Mouse (Mus musculus): ENCODE data around the gene Gm5134. TPM values are rescaled to one million over a fixed set of nuclear protein-coding genes. Genes with fewer than 3 reads are reported as not detected.

Gm5134 gene
- polyA plus RNA-seq, 1 experiment from 2014 or later, result 0.23 TPM

- H3K4me3 ChIP-seq (replicated peaks), result no peak overlapping the region
- WGBS (ENCODE audit: insufficient replicate concordance), result 61% methylated on average over 12 of the region's 12 CpGs
Observed at GRCm38 (mm10) chr10:76027127-76028015, 73.1 kb downstream of the Gm5134 start.

GRCm38 (mm10) chr10:76028016-76028366 lies 73.7 kb downstream of the Gm5134 start:
- Histone ChIP-seq H3K4me2 (no peak overlapping the region), H3K36me3 (replicated peaks) (no peaks in the 10 kb centered on the region), H3K27me3 (no peaks in the 10 kb centered on the region), H3K4me1 (replicated peaks) (peaks cover 21% of the 10 kb centered on the region), H3K27ac (replicated peaks) (no peak overlapping the region), H3K4me3 (replicated peaks) (no peak overlapping the region), H3K9ac (no peak overlapping the region), H3K9me3 (replicated peaks) (no peaks in the 10 kb centered on the region)
- 27% methylated on average over 4 of the region's 4 CpGs for WGBS (ENCODE audit: insufficient replicate concordance)
- ATAC-seq (ENCODE audit: insufficient read depth), result no peak

More at GRCm38 (mm10) chr10:76027127-76028015, 73.1 kb downstream of the Gm5134 start:
- no peak overlapping the region for H3K9ac ChIP-seq
- H3K4me1 ChIP-seq (replicated peaks), result peaks cover 19% of the 10 kb centered on the region
- H3K4me2 ChIP-seq, result no peak overlapping the region
- H3K27me3 ChIP-seq, result no peaks in the 10 kb centered on the region
- no peaks in the 10 kb centered on the region for H3K9me3 ChIP-seq (replicated peaks)
- H3K27ac ChIP-seq (replicated peaks), result no peak overlapping the region
- no peaks in the 10 kb centered on the region for H3K36me3 ChIP-seq (replicated peaks)
- no peak for ATAC-seq (ENCODE audit: insufficient read depth)

GRCm38 (mm10) chr10:76028396-76028795 lies 74.1 kb downstream of the Gm5134 start:
- Histone ChIP-seq H3K36me3 (replicated peaks) (no peaks in the 10 kb centered on the region), H3K4me1 (replicated peaks) (peaks cover 25% of the 10 kb centered on the region), H3K9me3 (replicated peaks) (no peaks in the 10 kb centered on the region), H3K9ac (no peak overlapping the region), H3K4me3 (replicated peaks) (no peak overlapping the region), H3K27ac (replicated peaks) (no peak overlapping the region), H3K27me3 (no peaks in the 10 kb centered on the region), H3K4me2 (no peak overlapping the region)
- WGBS (ENCODE audit: insufficient replicate concordance), result 64% methylated on average over 9 of the region's 9 CpGs
- no peak for ATAC-seq (ENCODE audit: insufficient read depth)

DNA sequence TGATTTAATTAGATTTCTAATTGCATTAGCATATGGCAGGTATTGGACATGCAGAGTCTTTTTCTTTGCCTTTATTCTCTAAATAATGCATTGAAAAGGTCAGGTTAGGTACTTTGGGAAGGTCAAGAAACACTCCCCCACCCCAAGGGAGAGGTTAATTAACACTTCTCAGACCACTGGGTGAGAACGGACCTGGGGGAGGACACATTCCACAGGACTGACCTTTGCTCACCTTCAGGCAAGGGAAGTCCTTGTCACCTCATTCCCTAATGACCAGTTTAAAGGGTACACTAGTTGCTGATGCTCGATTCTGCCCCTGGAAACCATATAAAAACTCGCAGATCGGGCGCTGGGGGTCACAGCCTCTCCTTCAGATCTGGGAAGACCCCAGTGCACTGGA lies 75.0 kb downstream of the Gm5134 start:
- ATAC-seq (ENCODE audit: insufficient read depth), result no peak
- peaks cover 34% of the 10 kb centered on the region for H3K4me1 ChIP-seq (replicated peaks)
- WGBS (ENCODE audit: insufficient replicate concordance), result 71% methylated on average over 5 of the region's 5 CpGs
- no peaks in the 10 kb centered on the region for H3K9me3 ChIP-seq (replicated peaks)
- H3K4me2 ChIP-seq, result no peak overlapping the region
- H3K36me3 ChIP-seq (replicated peaks), result no peaks in the 10 kb centered on the region
- no peak overlapping the region for H3K27ac ChIP-seq (replicated peaks)
- no peaks in the 10 kb centered on the region for H3K27me3 ChIP-seq
- no peak overlapping the region for H3K9ac ChIP-seq
- H3K4me3 ChIP-seq (replicated peaks), result no peak overlapping the region

DNA sequence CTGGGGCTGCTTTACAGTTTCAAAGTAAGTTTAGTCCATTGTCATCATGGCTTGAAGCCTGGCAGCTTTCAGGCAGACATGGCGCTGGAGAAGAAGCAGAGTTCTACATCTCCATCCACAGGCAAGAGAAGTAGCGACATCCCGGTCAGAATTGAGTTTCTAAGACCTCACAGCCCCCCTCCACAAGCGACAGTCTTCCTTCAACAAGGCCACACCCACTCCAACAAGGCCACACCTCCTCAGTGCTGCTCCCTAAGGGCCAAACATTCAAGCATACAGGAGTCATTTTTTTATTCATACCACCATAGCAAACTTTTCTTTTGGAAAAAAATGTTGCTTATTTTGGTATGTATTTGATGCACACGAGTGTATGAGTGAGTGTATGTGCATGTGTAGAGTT lies 76.2 kb downstream of the Gm5134 start:
- no peak overlapping the region for H3K4me2 ChIP-seq
- H3K36me3 ChIP-seq (replicated peaks), result 0 out of 2 replicates have a peak, but pooled peaks cover 4% of the 10 kb centered on the region
- H3K27me3 ChIP-seq, result no peaks in the 10 kb centered on the region
- H3K27ac ChIP-seq (replicated peaks), result no peak overlapping the region
- H3K4me3 ChIP-seq (replicated peaks), result no peak overlapping the region
- 41% methylated on average over 5 of the region's 5 CpGs for WGBS (ENCODE audit: insufficient replicate concordance)
- ATAC-seq (ENCODE audit: insufficient read depth), result no peak
- no peaks in the 10 kb centered on the region for H3K9me3 ChIP-seq (replicated peaks)
- H3K9ac ChIP-seq, result no peak overlapping the region
- H3K4me1 ChIP-seq (replicated peaks), result peaks cover 42% of the 10 kb centered on the region

DNA sequence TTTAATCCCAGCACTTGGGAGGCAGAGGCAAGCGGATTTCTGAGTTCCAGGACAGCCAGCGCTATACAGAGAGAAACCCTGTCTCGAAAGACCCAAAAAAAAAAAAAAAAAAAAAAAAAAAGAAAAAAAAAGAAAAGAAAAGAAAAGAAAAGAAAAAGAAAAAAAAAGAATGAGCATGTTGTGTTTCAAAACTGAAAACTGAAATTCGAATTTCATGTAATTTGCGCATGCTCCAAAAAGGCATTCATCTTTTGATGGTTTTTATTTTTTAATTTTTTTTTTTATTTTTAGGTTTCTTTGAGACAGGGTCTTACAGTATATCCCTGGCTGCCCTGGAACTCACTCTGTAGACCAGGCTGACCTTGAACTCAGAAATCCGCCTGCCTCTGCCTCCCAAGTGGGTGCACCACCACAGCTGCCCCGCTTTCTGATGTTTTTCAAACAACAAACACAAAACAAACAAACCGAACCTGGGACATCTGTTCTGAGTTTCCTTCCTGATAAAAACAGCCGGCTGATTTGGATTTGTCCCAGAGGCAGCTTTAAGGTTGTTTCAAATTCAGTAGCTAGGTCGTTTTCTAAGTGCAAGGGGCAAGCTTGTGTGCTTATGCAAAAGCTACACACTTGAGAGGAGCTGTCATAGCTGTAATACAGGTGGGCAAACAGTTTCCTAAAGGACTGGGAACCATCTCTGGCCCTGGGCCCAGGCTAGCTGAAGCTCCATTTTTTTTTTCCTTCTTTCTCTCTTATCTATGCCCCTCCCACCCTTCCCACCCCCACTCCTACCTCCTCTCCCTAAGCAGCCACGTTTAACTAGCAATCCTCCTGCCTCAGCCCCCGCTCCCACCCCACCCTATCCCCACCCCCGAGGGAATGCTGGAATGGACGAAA lies 77.4 kb downstream of the Gm5134 start:
- H3K36me3 ChIP-seq (replicated peaks), result peaks cover 5% of the 10 kb centered on the region; the same call in 1 of the 2 replicates
- H3K4me1 ChIP-seq (replicated peaks), result peaks cover 43% of the 10 kb centered on the region
- peak overlapping the region; percentile 76 for H3K27ac ChIP-seq (replicated peaks)
- H3K4me3 ChIP-seq (replicated peaks), result peak overlapping the region; percentile 92
- no peaks in the 10 kb centered on the region for H3K27me3 ChIP-seq
- ATAC-seq (ENCODE audit: insufficient read depth), result peak; percentile 77
- no peaks in the 10 kb centered on the region for H3K9me3 ChIP-seq (replicated peaks)
- WGBS (ENCODE audit: insufficient replicate concordance), result 39% methylated on average over 14 of the region's 14 CpGs
- H3K4me2 ChIP-seq, result peak overlapping the region; percentile 86
- peak overlapping the region; percentile 94 for H3K9ac ChIP-seq

DNA sequence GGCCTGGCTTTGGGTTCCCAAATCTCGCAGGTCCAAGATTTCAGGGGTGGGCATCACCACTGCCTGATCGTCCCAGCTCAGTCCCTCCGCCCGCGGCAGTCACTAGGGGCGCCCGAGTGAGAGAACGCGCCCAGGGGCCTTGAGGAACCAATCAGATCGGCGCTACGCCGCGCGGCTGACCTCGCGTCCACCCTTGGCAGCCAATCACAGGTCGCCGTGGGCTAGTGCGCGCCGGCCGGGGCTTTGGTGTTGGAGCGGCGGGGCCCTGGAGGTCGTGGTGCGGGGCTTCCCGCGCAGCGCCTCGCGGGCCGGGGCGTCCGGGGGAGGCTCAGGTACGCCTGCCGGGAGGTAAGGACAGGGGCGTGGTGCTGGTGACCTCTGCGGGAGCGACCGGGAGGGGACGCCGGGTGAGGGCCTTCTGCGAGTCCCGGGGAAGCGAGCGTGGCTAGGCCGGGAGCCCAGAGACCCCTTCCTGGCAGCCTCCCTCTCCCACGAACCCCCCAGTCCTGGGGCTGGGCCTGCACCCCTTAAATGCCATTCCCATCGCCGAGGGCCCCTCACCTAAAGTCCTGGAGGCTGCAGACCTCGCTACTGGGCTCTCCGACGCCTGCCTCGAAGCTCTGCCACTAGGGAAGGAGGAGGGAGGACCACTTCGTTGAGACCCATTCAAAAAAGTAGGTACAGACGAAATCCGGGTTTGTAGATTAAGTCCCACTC lies 78.2 kb downstream of the Gm5134 start, which contains the start of gene Zfp280b:
TSS of gene Zfp280b (plus strand) at position 249 of the 717 bp plus-strand sequence.
- peaks cover 48% of the 10 kb centered on the region for H3K4me1 ChIP-seq (replicated peaks)
- peak within 1 kb of the TSS; percentile 92 for H3K4me3 ChIP-seq (replicated peaks)
- no peaks in the 10 kb centered on the region for H3K27me3 ChIP-seq
- ATAC-seq (ENCODE audit: insufficient read depth), result peak; percentile 97
- under 1% methylated on average over 58 of the region's 58 CpGs for WGBS (ENCODE audit: insufficient replicate concordance)
- no peaks in the 10 kb centered on the region for H3K9me3 ChIP-seq (replicated peaks)
- H3K36me3 ChIP-seq (replicated peaks), result peaks cover 13% of the 10 kb centered on the region; the same call in 1 of the 2 replicates
- H3K27ac ChIP-seq (replicated peaks), result peak within 1 kb of the TSS; percentile 76
- peak within 1 kb of the TSS; percentile 94 for H3K9ac ChIP-seq
- H3K4me2 ChIP-seq, result peak within 1 kb of the TSS; percentile 86

- peak overlapping the region; percentile 68; the same call in 1 of the 2 replicates for H3K27ac ChIP-seq (replicated peaks)
- H3K4me3 ChIP-seq (replicated peaks), result peak overlapping the region; percentile 92
- peak overlapping the region; percentile 86 for H3K4me2 ChIP-seq
- no peak for ATAC-seq (ENCODE audit: insufficient read depth)
- peaks cover 18% of the 10 kb centered on the region for H3K36me3 ChIP-seq (replicated peaks)
- 15% methylated on average over 7 of the region's 7 CpGs for WGBS (ENCODE audit: insufficient replicate concordance)
- H3K27me3 ChIP-seq, result no peaks in the 10 kb centered on the region
- no peaks in the 10 kb centered on the region for H3K9me3 ChIP-seq (replicated peaks)
- peak overlapping the region; percentile 94 for H3K9ac ChIP-seq
- H3K4me1 ChIP-seq (replicated peaks), result peaks cover 48% of the 10 kb centered on the region
Observed at GRCm38 (mm10) chr10:76033119-76033455, 78.8 kb downstream of the Gm5134 start.

GRCm38 (mm10) chr10:76034001-76034600 lies 79.8 kb downstream of the Gm5134 start:
- H3K4me1 ChIP-seq (replicated peaks), result peaks cover 43% of the 10 kb centered on the region
- H3K4me3 ChIP-seq (replicated peaks), result 0 out of 2 replicates have a peak overlapping the region, but pooled peaks have one; percentile 5
- 71% methylated on average over 8 of the region's 8 CpGs for WGBS (ENCODE audit: insufficient replicate concordance)
- no peak for ATAC-seq (ENCODE audit: insufficient read depth)
- no peak overlapping the region for H3K27ac ChIP-seq (replicated peaks)
- no peaks in the 10 kb centered on the region for H3K9me3 ChIP-seq (replicated peaks)
- peak overlapping the region; percentile 86 for H3K4me2 ChIP-seq
- peaks cover 28% of the 10 kb centered on the region for H3K36me3 ChIP-seq (replicated peaks)
- H3K9ac ChIP-seq, result no peak overlapping the region
- no peaks in the 10 kb centered on the region for H3K27me3 ChIP-seq

- H3K27ac ChIP-seq (replicated peaks), result no peak overlapping the region
- peaks cover 40% of the 10 kb centered on the region for H3K36me3 ChIP-seq (replicated peaks)
- H3K4me1 ChIP-seq (replicated peaks), result peaks cover 39% of the 10 kb centered on the region
- H3K9ac ChIP-seq, result no peak overlapping the region
- no peak overlapping the region for H3K4me3 ChIP-seq (replicated peaks)
- no peak for ATAC-seq (ENCODE audit: insufficient read depth)
- no peaks in the 10 kb centered on the region for H3K9me3 ChIP-seq (replicated peaks)
- H3K27me3 ChIP-seq, result no peaks in the 10 kb centered on the region
- H3K4me2 ChIP-seq, result no peak overlapping the region
Observed at GRCm38 (mm10) chr10:76035277-76035676, 81.0 kb downstream of the Gm5134 start.
